Mouse (Mus musculus) midbrain, postnatal 0 days (tissue): Measurements from ENCODE around the gene Rsph14. TPM values are rescaled to one million over a fixed set of nuclear protein-coding genes. Genes with fewer than 3 reads are reported as not detected.

Experiments used
- ATAC-seq: fragments of 200-750 bp; cut with Nextera tagmentation; 2 replicates; pipeline ENCODE4 v1.8.0; 2017; ENCODE audit warnings: moderate number of reproducible peaks, mild to moderate bottlenecking, moderate TSS enrichment, moderate library complexity; ENCODE audit not compliant: low FRiP score
- DNase-seq: peaks from one replicate; pipeline ENCODE4 v3.0.0-alpha.2; 2015; ENCODE audit warnings: low spot score
- H3K27ac ChIP-seq: fragments of 300-500 bp; sonication (generic); 2 replicates; pipeline ENCODE4 v1.5.1; 2014; ENCODE audit warnings: low read depth, mild to moderate bottlenecking, low read length, mixed read lengths
- H3K27me3 ChIP-seq: fragments of 300-500 bp; sonication (generic); 2 replicates; pipeline ENCODE4 v1.6.1; 2014; ENCODE audit warnings: low read length, control low read depth, mixed read lengths; ENCODE audit not compliant: insufficient read depth
- H3K36me3 ChIP-seq: fragments of 300-500 bp; sonication (generic); 2 replicates; pipeline ENCODE4 v1.6.1; 2014; ENCODE audit warnings: low read length, control low read depth, mixed read lengths; ENCODE audit not compliant: insufficient read depth
- H3K4me1 ChIP-seq: fragments of 300-500 bp; sonication (generic); 2 replicates; pipeline ENCODE4 v1.6.1; 2014; ENCODE audit warnings: mild to moderate bottlenecking, control low read depth, antibody characterized with exemption, low read length, mixed read lengths; ENCODE audit not compliant: insufficient read depth
- H3K4me2 ChIP-seq: fragments of 300-500 bp; sonication (generic); 2 replicates; pipeline ENCODE4 v1.6.1; 2014; ENCODE audit warnings: low read depth, mild to moderate bottlenecking, low read length, mixed read lengths; ENCODE audit not compliant: poor library complexity, severe bottlenecking
- H3K4me3 ChIP-seq: fragments of 300-500 bp; sonication (generic); 2 replicates; pipeline ENCODE4 v1.5.1; 2014; ENCODE audit warnings: low read depth, mild to moderate bottlenecking, low read length, moderate library complexity
- H3K9ac ChIP-seq: fragments of 300-500 bp; sonication (generic); replicated peaks from 2 replicates; pipeline ENCODE4 v1.6.1; 2014; ENCODE audit warnings: mild to moderate bottlenecking, low read length, moderate library complexity, mixed read lengths; ENCODE audit not compliant: poor library complexity, severe bottlenecking
- H3K9me3 ChIP-seq: fragments of 300-500 bp; sonication (generic); 2 replicates; pipeline ENCODE4 v1.6.1; 2016; ENCODE audit warnings: low read length, control low read depth
- CTCF ChIP-seq: IDR thresholded peaks from 2 replicates; pipeline ENCODE4 v1.5.1; 2016; ENCODE audit warnings: antibody characterized with exemption, mild to moderate bottlenecking
- WGBS: fragments of 180-500 bp; shearing (Covaris S2); extraction: QIAGEN DNeasy Blood & Tissue Kit; methylation state at CpG from one replicate; pipeline ENCODE4 v1.1.7; 2014; 5-methylcytosine and 5-hydroxymethylcytosine counted together
- polyA plus RNA-seq: library from polyadenylated mRNA; unstranded; fragments of >200 nt; fragmentation: Nextera tagmentation; extraction: Ambion mirVana; gene quantifications from 2 replicates; pipeline ENCODE4 v1.2.1, GENCODE M21; 2015
- total RNA-seq: library from RNA; depleted of rRNA; stranded (reverse); fragments of >200 nt; gene quantifications from 2 replicates; pipeline ENCODE4 v1.2.3, GENCODE M21; 2014; rRNA removed

Rsph14 gene
- total and polyA plus RNA-seq, 2 experiments from 2014 or later: 0.27 to 1.2 TPM

GRCm38 (mm10) chr10:74908431-74908830 is 124.0 kb downstream of the Rsph14 start:
- H3K36me3 ChIP-seq: no peaks in the 10 kb centered on the region
- no peaks in the 10 kb centered on the region for H3K27me3 ChIP-seq
- no peak overlapping the region for H3K4me3 ChIP-seq
- no peaks in the 10 kb centered on the region for H3K4me1 ChIP-seq
- ATAC-seq (no peak), DNase-seq (no peak)
- TF ChIP-seq CTCF: no peak
- no peaks in the 10 kb centered on the region for H3K9me3 ChIP-seq
- 86% methylated on average over 2 of the region's 2 CpGs for WGBS
- H3K27ac ChIP-seq: no peak overlapping the region
- no peak overlapping the region for H3K9ac ChIP-seq
- H3K4me2 ChIP-seq: no peak overlapping the region

Other genes starting within 250 kb of the Rsph14 start
- 217 and 219 TPM in 2 replicates for gene Gnaz, start 65.4 kb downstream of the Rsph14 start, total RNA-seq
- gene Gnaz, start 65.4 kb downstream of the Rsph14 start, polyA plus RNA-seq: 132 and 133 TPM in 2 replicates
- 15.5 and 18.1 TPM in 2 replicates for gene Rab36, start 4.5 kb upstream of the Rsph14 start, total RNA-seq
- 28.4 and 30.9 TPM in 2 replicates for gene Rab36, start 4.5 kb upstream of the Rsph14 start, polyA plus RNA-seq
- gene Bcr, start 28.0 kb upstream of the Rsph14 start, total RNA-seq: 59.8 and 63.5 TPM in 2 replicates
- gene Bcr, start 28.0 kb upstream of the Rsph14 start, polyA plus RNA-seq: 9.4 and 11.0 TPM in 2 replicates
- 37.5 and 52.8 TPM in 2 replicates for gene Specc1l, start 179.5 kb upstream of the Rsph14 start, total RNA-seq
- gene Specc1l, start 179.5 kb upstream of the Rsph14 start, polyA plus RNA-seq: 21.1 and 23.6 TPM in 2 replicates